Mouse (Mus musculus) testis, adult 2 months (tissue): ENCODE data around the gene Acot4.
"Not testable (repeated sequence)": the region's sequence is repeated elsewhere in the genome, so short reads cannot be mapped to it uniquely, and the experiment has no call there.

Experiments
- CTCF ChIP-seq: fragments of 200-500 bp; IDR thresholded peaks from 2 replicates; pipeline ENCODE4 v1.5.1; 2012; ENCODE audit warnings: low read depth, mild to moderate bottlenecking, inconsistent platforms, low read length, moderate library complexity; ENCODE audit not compliant: control insufficient read depth, insufficient read depth, insufficient replicate concordance
- POLR2A ChIP-seq: fragments of 200-500 bp; IDR thresholded peaks from 2 replicates; pipeline ENCODE4 v1.6.1; 2012; ENCODE audit warnings: low read depth, mild to moderate bottlenecking, inconsistent platforms, low read length, moderate library complexity; ENCODE audit not compliant: control insufficient read depth

GRCm38 (mm10) chr12:84028328-84028727 lies 9.9 kb upstream of the Acot4 start:
- not testable (repeated sequence) for TF ChIP-seq POLR2A, CTCF
